Mouse (Mus musculus): ENCODE data around the gene Agbl5. TPM values are rescaled to one million over a fixed set of nuclear protein-coding genes. Genes with fewer than 3 reads are reported as not detected.

Agbl5 gene
- polyA plus RNA-seq, 1 experiment, result 40.4 TPM

- no peak for TF ChIP-seq GATA1 (IDR thresholded peaks at IDR 0.05; ENCODE audit: low read length)
Observed at GRCm38 (mm10) chr5:30913060-30913841, 24.8 kb downstream of the Agbl5 start, which contains the start of gene Emilin1. Emilin1 (plus strand) TSS chr5:30913402.

GRCm38 (mm10) chr5:30914101-30914635 is 25.7 kb downstream of the Agbl5 start:
- no peak for TF ChIP-seq GATA1 (IDR thresholded peaks at IDR 0.05; ENCODE audit: low read length)

GRCm38 (mm10) chr5:30914849-30915248 is 26.4 kb downstream of the Agbl5 start:
- no peak for TF ChIP-seq GATA1 (IDR thresholded peaks at IDR 0.05; ENCODE audit: low read length)

GRCm38 (mm10) chr5:30915456-30915855 is 27.0 kb downstream of the Agbl5 start:
- TF ChIP-seq GATA1 (IDR thresholded peaks at IDR 0.05; ENCODE audit: low read length), result no peak

GRCm38 (mm10) chr5:30915974-30916433 is 27.5 kb downstream of the Agbl5 start:
- TF ChIP-seq GATA1 (IDR thresholded peaks at IDR 0.05; ENCODE audit: low read length), result no peak

- TF ChIP-seq GATA1 (IDR thresholded peaks at IDR 0.05; ENCODE audit: low read length), result no peak
Observed at GRCm38 (mm10) chr5:30916841-30917240, 28.3 kb downstream of the Agbl5 start.

- TF ChIP-seq GATA1 (IDR thresholded peaks at IDR 0.05; ENCODE audit: low read length), result no peak
Observed at GRCm38 (mm10) chr5:30917348-30917747, 28.9 kb downstream of the Agbl5 start.

- TF ChIP-seq GATA1 (IDR thresholded peaks at IDR 0.05; ENCODE audit: low read length), result no peak
Observed at GRCm38 (mm10) chr5:30917891-30918670, 29.6 kb downstream of the Agbl5 start.

GRCm38 (mm10) chr5:30918691-30919090 is 30.2 kb downstream of the Agbl5 start:
- no peak for TF ChIP-seq GATA1 (IDR thresholded peaks at IDR 0.05; ENCODE audit: low read length)

- TF ChIP-seq GATA1 (IDR thresholded peaks at IDR 0.05; ENCODE audit: low read length), result no peak
Observed at GRCm38 (mm10) chr5:30919831-30920614, 31.5 kb downstream of the Agbl5 start.

- TF ChIP-seq GATA1 (IDR thresholded peaks at IDR 0.05; ENCODE audit: low read length), result no peak
Observed at GRCm38 (mm10) chr5:30920621-30921020, 32.1 kb downstream of the Agbl5 start.

- no peak for TF ChIP-seq GATA1 (IDR thresholded peaks at IDR 0.05; ENCODE audit: low read length)
Observed at GRCm38 (mm10) chr5:30921256-30922033, 33.0 kb downstream of the Agbl5 start, which contains the start of gene Khk. Khk (plus strand) TSS chr5:30921431.

- no peak for TF ChIP-seq GATA1 (IDR thresholded peaks at IDR 0.05; ENCODE audit: low read length)
Observed at GRCm38 (mm10) chr5:30922581-30923041, 34.1 kb downstream of the Agbl5 start.

GRCm38 (mm10) chr5:30923119-30923518 is 34.6 kb downstream of the Agbl5 start:
- no peak for TF ChIP-seq GATA1 (IDR thresholded peaks at IDR 0.05; ENCODE audit: low read length)

Measured in G1E-ER4 (cell line).